Mouse (Mus musculus): ENCODE data around the gene Egln3. TPM values are rescaled to one million over a fixed set of nuclear protein-coding genes. Genes with fewer than 3 reads are reported as not detected.

Egln3 gene
- polyA plus RNA-seq, 1 experiment from 2014 or later = 13.0 TPM

GRCm38 (mm10) chr12:54225090-54225489 lies 21.4 kb upstream of the Egln3 start:
- DNase-seq (ENCODE audit: low read depth, low spot score) (no peak), ATAC-seq (no peak)
- ChIA-PET POLR2A (no interaction called here), CTCF (no interaction called here)
- no peaks in the 10 kb centered on the region for H3K27me3 ChIP-seq
- TF ChIP-seq CTCF (IDR thresholded peaks at IDR 0.05) = no peak
- in situ Hi-C loops (cut with MboI; ENCODE audit: low pct_unique_long_range_greater_than_20kb) = no loop called here

GRCm38 (mm10) chr12:54222036-54222760 lies 18.5 kb upstream of the Egln3 start:
- TF ChIP-seq CTCF (IDR thresholded peaks at IDR 0.05) = no peak
- DNase-seq (ENCODE audit: low read depth, low spot score) = no peak
- CTCF ChIA-PET = no interaction called here
- ATAC-seq = no peak
- POLR2A ChIA-PET = no interaction called here
- in situ Hi-C loops (cut with MboI; ENCODE audit: low pct_unique_long_range_greater_than_20kb) = loop anchor here (25.0 kb wide), 1 partner anchor 265 kb away; no protein-coding TSS in a partner anchor
- H3K27me3 ChIP-seq = no peaks in the 10 kb centered on the region

- ChIA-PET POLR2A (no interaction called here), CTCF (no interaction called here)
- no peak for TF ChIP-seq CTCF (IDR thresholded peaks at IDR 0.05)
- no peak for ATAC-seq
- in situ Hi-C loops (cut with MboI; ENCODE audit: low pct_unique_long_range_greater_than_20kb) = loop anchor here (10.0 to 25.0 kb wide), 2 partner anchors 138 to 271 kb away; no protein-coding TSS in a partner anchor
- no peaks in the 10 kb centered on the region for H3K27me3 ChIP-seq
- no peak for DNase-seq (ENCODE audit: low read depth, low spot score)
These were observed 13.0 kb upstream of the Egln3 start for GRCm38 (mm10) chr12:54216673-54217072.

GRCm38 (mm10) chr12:54214426-54214825 lies 10.8 kb upstream of the Egln3 start:
- POLR2A ChIA-PET = interaction anchor here (1.2 kb wide), 1 partner anchor 11 kb away, joined by 3 read pairs; the partner anchor contains the start of gene Egln3
- peak; percentile 79 for ATAC-seq

GRCm38 (mm10) chr12:54213871-54214270 lies 10.2 kb upstream of the Egln3 start:
- POLR2A ChIA-PET = interaction anchor here (1.2 kb wide), 1 partner anchor 10 kb away, joined by 3 read pairs; the partner anchor contains the start of gene Egln3
- H3K27me3 ChIP-seq = no peaks in the 10 kb centered on the region
- CTCF ChIA-PET = interaction anchor here (2.4 kb wide), 1 partner anchor 9 kb away, joined by 7 read pairs; no protein-coding TSS in a partner anchor
- ATAC-seq (no peak), DNase-seq (ENCODE audit: low read depth, low spot score) (no peak)
- in situ Hi-C loops (cut with MboI; ENCODE audit: low pct_unique_long_range_greater_than_20kb) = loop anchor here (10.0 to 25.0 kb wide), 2 partner anchors 141 to 273 kb away; no protein-coding TSS in a partner anchor
- TF ChIP-seq CTCF (IDR thresholded peaks at IDR 0.05) = no peak

More at GRCm38 (mm10) chr12:54214426-54214825, 10.8 kb upstream of the Egln3 start:
- peak; percentile 79 for DNase-seq (ENCODE audit: low read depth, low spot score)
- no peak for TF ChIP-seq CTCF (IDR thresholded peaks at IDR 0.05)
- CTCF ChIA-PET = interaction anchor here (2.4 kb wide), 1 partner anchor 9 kb away, joined by 7 read pairs; no protein-coding TSS in a partner anchor
- H3K27me3 ChIP-seq = no peaks in the 10 kb centered on the region
- in situ Hi-C loops (cut with MboI; ENCODE audit: low pct_unique_long_range_greater_than_20kb) = loop anchor here (10.0 to 25.0 kb wide), 2 partner anchors 140 to 273 kb away; no protein-coding TSS in a partner anchor

- ATAC-seq = no peak
These were observed 9.6 kb upstream of the Egln3 start for GRCm38 (mm10) chr12:54213230-54213629.

GRCm38 (mm10) chr12:54209182-54209563 lies 5.5 kb upstream of the Egln3 start:
- CTCF ChIA-PET = no interaction called here
- no peak for ATAC-seq

More at GRCm38 (mm10) chr12:54213230-54213629, 9.6 kb upstream of the Egln3 start:
- H3K27me3 ChIP-seq = no peaks in the 10 kb centered on the region
- ChIA-PET POLR2A (no interaction called here), CTCF (interaction anchor here (2.4 kb wide), 1 partner anchor 8 kb away, joined by 7 read pairs; no protein-coding TSS in a partner anchor)
- in situ Hi-C loops (cut with MboI; ENCODE audit: low pct_unique_long_range_greater_than_20kb) = loop anchor here (10.0 to 25.0 kb wide), 2 partner anchors 142 to 274 kb away; no protein-coding TSS in a partner anchor
- no peak for TF ChIP-seq CTCF (IDR thresholded peaks at IDR 0.05)
- no peak for DNase-seq (ENCODE audit: low read depth, low spot score)

GRCm38 (mm10) chr12:54208433-54209181 lies 4.9 kb upstream of the Egln3 start:
- DNase-seq (ENCODE audit: low read depth, low spot score) = no peak
- POLR2A ChIA-PET = no interaction called here
- in situ Hi-C loops (cut with MboI; ENCODE audit: low pct_unique_long_range_greater_than_20kb) = loop anchor here (25.0 kb wide), 1 partner anchor 279 kb away; no protein-coding TSS in a partner anchor
- no peaks in the 10 kb centered on the region for H3K27me3 ChIP-seq
- TF ChIP-seq CTCF (IDR thresholded peaks at IDR 0.05) = no peak
- no peak for ATAC-seq
- CTCF ChIA-PET = no interaction called here

More at GRCm38 (mm10) chr12:54209182-54209563, 5.5 kb upstream of the Egln3 start:
- in situ Hi-C loops (cut with MboI; ENCODE audit: low pct_unique_long_range_greater_than_20kb) = loop anchor here (25.0 kb wide), 1 partner anchor 278 kb away; no protein-coding TSS in a partner anchor
- no peak for DNase-seq (ENCODE audit: low read depth, low spot score)
- no peaks in the 10 kb centered on the region for H3K27me3 ChIP-seq
- no peak for TF ChIP-seq CTCF (IDR thresholded peaks at IDR 0.05)
- POLR2A ChIA-PET = no interaction called here

- in situ Hi-C loops (cut with MboI; ENCODE audit: low pct_unique_long_range_greater_than_20kb) = loop anchor here (25.0 kb wide), 1 partner anchor 282 kb away; no protein-coding TSS in a partner anchor
- ChIA-PET POLR2A (no interaction called here), CTCF (interaction anchor here (0.7 to 2.2 kb wide), 2 partner anchors 8 to 38 kb away, joined by 3 to 7 read pairs; no protein-coding TSS in a partner anchor)
- TF ChIP-seq CTCF (IDR thresholded peaks at IDR 0.05) = no peak
- DNase-seq (ENCODE audit: low read depth, low spot score) = no peak
- ATAC-seq = no peak
- H3K27me3 ChIP-seq = no peaks in the 10 kb centered on the region
These were observed 2.1 kb upstream of the Egln3 start for GRCm38 (mm10) chr12:54205731-54206130.

GRCm38 (mm10) chr12:54205195-54205594 lies 1.5 kb upstream of the Egln3 start:
- no peak for ATAC-seq

More at GRCm38 (mm10) chr12:54205195-54205594, 1.5 kb upstream of the Egln3 start:
- no peak for DNase-seq (ENCODE audit: low read depth, low spot score)
- CTCF ChIA-PET = interaction anchor here (0.7 to 2.2 kb wide), 4 partner anchors 9 to 289 kb away, joined by 3 to 7 read pairs (median 3); no protein-coding TSS in a partner anchor
- in situ Hi-C loops (cut with MboI; ENCODE audit: low pct_unique_long_range_greater_than_20kb) = loop anchor here (25.0 kb wide), 1 partner anchor 282 kb away; no protein-coding TSS in a partner anchor
- no peaks in the 10 kb centered on the region for H3K27me3 ChIP-seq
- POLR2A ChIA-PET = no interaction called here
- TF ChIP-seq CTCF (IDR thresholded peaks at IDR 0.05) = peak; percentile 63

Data from Patski (cell line).